Mouse (Mus musculus) C2C12 (cell line): Measurements from ENCODE around the gene Gm609. TPM values are rescaled to one million over a fixed set of nuclear protein-coding genes. Genes with fewer than 3 reads are reported as not detected.
"Not testable (repeated sequence)": the region's sequence is repeated elsewhere in the genome, so short reads cannot be mapped to it uniquely, and the experiment has no call there.

Experiments
- H3K27me3 ChIP-seq: one replicate; pipeline ENCODE4 v1.6.1; 2011; ENCODE audit not compliant: control insufficient read depth, insufficient read depth, insufficient read length
- H3K36me3 ChIP-seq: one replicate; pipeline ENCODE4 v1.6.1; 2011; ENCODE audit not compliant: control insufficient read depth, insufficient read depth
- H3K4me3 ChIP-seq: one replicate; pipeline ENCODE4 v1.5.1; 2011; ENCODE audit warnings: mild to moderate bottlenecking, control low read depth; ENCODE audit not compliant: poor library complexity, insufficient read depth, severe bottlenecking
- H3K79me2 ChIP-seq: one replicate; pipeline ENCODE4 v1.6.1; 2011; ENCODE audit not compliant: control insufficient read depth, insufficient read depth
- H3K79me3 ChIP-seq: one replicate; pipeline ENCODE4 v1.6.1; 2011; ENCODE audit warnings: low read depth, control low read depth
- H3ac ChIP-seq: one replicate; pipeline ENCODE3; 2011; ENCODE audit warnings: low read depth; ENCODE audit not compliant: control insufficient read depth, insufficient read length
- CEBPB ChIP-seq: IDR thresholded peaks from one replicate; pipeline ENCODE4 v1.6.1; 2011; ENCODE audit warnings: low read depth, mild to moderate bottlenecking, control low read depth, moderate library complexity
- CTCF ChIP-seq: IDR thresholded peaks from one replicate; pipeline ENCODE4 v1.5.1; 2011; ENCODE audit not compliant: control insufficient read depth, insufficient read depth, insufficient read length
- FOSL1 ChIP-seq: IDR thresholded peaks from one replicate; pipeline ENCODE4 v1.8.0; 2011; ENCODE audit warnings: mild to moderate bottlenecking, low read length; ENCODE audit not compliant: poor library complexity, insufficient read depth, severe bottlenecking
- MAX ChIP-seq: IDR thresholded peaks from one replicate; pipeline ENCODE4 v1.6.1; 2011; ENCODE audit warnings: mild to moderate bottlenecking, control low read depth
- MYOD1 ChIP-seq: IDR thresholded peaks from one replicate; pipeline ENCODE4 v1.6.1; 2011; ENCODE audit warnings: low read depth; ENCODE audit not compliant: control insufficient read depth, insufficient read length
- MYOG ChIP-seq: IDR thresholded peaks from one replicate; pipeline ENCODE4 v1.6.1; 2011; ENCODE audit not compliant: control insufficient read depth, insufficient read length; ENCODE audit errors: extremely low read depth
- USF1 ChIP-seq: IDR thresholded peaks from one replicate; pipeline ENCODE4 v1.6.1; 2011; ENCODE audit warnings: low read depth, mild to moderate bottlenecking, control low read depth, moderate library complexity
- polyA plus RNA-seq: library from polyadenylated mRNA; unstranded; fragments of >200 nt; fragmentation: generic; extraction: Trizol; gene quantifications from one replicate; pipeline ENCODE4 v1.2.1, GENCODE M21; 2012; ENCODE audit warnings: missing spikeins

The Gm609 gene
- polyA plus RNA-seq, 1 experiment = not detected

DNA sequence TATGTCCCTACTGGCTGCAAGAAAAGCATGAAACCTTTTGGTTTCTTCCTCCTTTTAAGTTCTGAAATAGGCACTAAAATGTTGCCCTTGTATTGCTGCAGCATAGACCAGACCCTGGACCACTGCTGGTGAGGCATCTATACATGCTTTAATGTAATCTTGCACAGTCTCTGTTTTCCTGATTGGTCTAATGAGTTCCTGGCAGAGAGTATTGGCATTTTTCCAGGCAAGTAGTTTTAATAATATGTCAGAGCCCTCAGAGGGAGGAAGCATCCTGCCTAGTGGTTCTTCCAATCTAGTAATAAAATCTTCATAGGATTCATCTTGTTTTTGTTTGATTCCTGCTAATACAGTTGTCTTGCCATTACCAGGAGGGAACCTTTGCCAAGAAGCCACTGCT, 15.8 kb downstream of the Gm609 start:
- Histone ChIP-seq H3K79me3 (no peaks in the 10 kb centered on the region), H3K4me3 (no peak overlapping the region), H3ac (no peak overlapping the region), H3K36me3 (no peaks in the 10 kb centered on the region), H3K27me3 (no peaks in the 10 kb centered on the region), H3K79me2 (no peaks in the 10 kb centered on the region)
- TF ChIP-seq CTCF (no peak), CEBPB (no peak), MAX (no peak), MYOG (no peak), USF1 (no peak), FOSL1 (no peak), MYOD1 (no peak)

DNA sequence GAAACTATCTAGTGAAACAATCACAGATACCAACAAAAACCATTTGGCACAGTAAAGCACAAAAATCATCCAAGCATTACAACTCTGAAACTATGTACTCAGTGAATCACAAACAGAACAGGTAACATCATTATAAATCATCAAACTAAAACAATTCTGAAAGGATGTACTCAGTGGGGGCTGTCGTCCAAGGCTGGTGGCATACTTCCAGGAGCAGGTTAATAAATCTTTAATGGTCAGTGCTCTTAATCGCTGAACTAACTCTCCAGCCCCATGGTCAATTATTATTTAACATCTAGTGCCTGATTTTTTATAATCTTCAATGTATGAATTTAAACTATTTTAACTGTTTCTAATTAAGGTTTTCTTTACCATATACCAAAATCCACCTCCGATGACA, 20.9 kb downstream of the Gm609 start:
- H3K36me3 ChIP-seq, H3K79me2 ChIP-seq, H3K27me3 ChIP-seq, H3ac ChIP-seq, H3K79me3 ChIP-seq, H3K4me3 ChIP-seq: not testable (repeated sequence)

DNA sequence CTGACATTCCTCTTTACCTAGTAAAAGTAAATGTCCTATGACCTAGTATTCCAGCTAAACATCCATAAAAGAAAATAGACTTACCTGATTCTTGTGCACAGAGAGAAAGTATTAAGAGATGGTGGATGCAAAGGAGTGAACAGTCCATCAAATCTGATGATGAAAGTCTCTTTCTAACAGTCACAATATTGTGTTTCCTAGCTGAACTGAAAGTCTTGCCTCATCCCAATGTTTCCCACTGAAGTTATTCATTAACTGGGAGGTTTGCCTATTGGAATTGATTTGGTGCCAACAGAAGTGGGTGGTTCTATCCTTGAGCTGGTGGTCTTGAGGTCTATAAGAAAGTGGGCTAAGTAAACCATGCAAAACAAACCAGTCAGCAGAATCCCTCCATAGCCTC, 38.0 kb downstream of the Gm609 start:
- no peak for TF ChIP-seq MAX

DNA sequence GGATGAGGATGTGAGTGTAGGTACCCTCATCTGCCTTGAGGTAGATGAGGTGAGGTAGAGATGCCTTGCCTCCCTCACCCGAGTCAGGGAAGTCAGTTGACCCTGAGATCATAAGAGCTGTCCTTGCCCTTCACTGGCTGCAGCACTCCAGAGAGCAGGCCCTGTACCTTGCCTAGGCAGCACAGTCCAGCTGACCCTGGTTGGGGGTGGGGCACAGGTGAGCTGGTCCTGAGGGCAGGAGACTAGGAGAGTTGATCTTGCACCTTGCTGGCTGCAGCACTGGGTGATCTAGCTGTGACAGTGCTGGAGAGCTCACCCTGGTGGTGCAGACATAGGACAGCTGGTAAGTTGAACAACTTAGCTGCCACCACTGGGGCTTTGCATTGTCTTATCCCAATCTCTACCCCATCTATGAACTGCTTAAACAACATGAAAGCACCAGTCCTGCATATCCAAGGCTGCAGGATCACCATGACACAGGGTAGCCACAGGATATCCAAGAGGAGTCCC, 55.5 kb downstream of the Gm609 start:
- Histone ChIP-seq H3K36me3 (no peaks in the 10 kb centered on the region), H3K27me3 (no peaks in the 10 kb centered on the region), H3K79me2 (no peaks in the 10 kb centered on the region), H3K4me3 (no peak overlapping the region), H3ac (no peak overlapping the region), H3K79me3 (no peaks in the 10 kb centered on the region)
- no peak for TF ChIP-seq FOSL1
- no peak for TF ChIP-seq MYOG
- TF ChIP-seq CEBPB = no peak
- TF ChIP-seq MYOD1 = no peak
- TF ChIP-seq CTCF = no peak
- no peak for TF ChIP-seq USF1
- no peak for TF ChIP-seq MAX

More for the DNA sequence above, 38.0 kb downstream of the Gm609 start:
- Histone ChIP-seq H3K79me2 (no peaks in the 10 kb centered on the region), H3K79me3 (no peaks in the 10 kb centered on the region), H3K27me3 (no peaks in the 10 kb centered on the region), H3ac (no peak overlapping the region), H3K36me3 (no peaks in the 10 kb centered on the region), H3K4me3 (no peak overlapping the region)

DNA sequence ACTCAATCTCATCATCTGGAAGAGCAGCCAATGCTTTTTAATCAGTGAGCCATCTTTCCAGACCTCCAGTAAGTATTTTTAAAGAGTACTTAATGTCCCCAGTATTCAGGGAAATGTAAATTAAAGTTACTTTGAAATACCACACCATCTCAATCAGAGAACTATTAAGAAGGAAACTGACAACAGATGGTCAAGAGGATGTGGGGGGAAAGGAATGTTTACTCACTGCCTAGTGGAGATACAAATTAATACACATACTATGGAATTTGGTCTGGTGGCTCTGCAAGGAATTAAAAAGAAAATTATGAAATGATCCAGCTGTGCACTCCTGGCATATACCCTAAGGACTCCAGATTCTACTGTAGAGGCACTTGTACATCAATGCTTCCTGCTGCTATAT, 57.2 kb downstream of the Gm609 start:
- Histone ChIP-seq H3K27me3 (no peaks in the 10 kb centered on the region), H3K36me3 (no peaks in the 10 kb centered on the region), H3ac (no peak overlapping the region), H3K79me2 (no peaks in the 10 kb centered on the region), H3K4me3 (no peak overlapping the region), H3K79me3 (no peaks in the 10 kb centered on the region)
- no peak for TF ChIP-seq CTCF
- no peak for TF ChIP-seq MYOG
- no peak for TF ChIP-seq MAX
- TF ChIP-seq MYOD1 = no peak
- TF ChIP-seq FOSL1 = no peak

GRCm38 (mm10) chr16:45427651-45428050, 65.1 kb downstream of the Gm609 start:
- no peak for TF ChIP-seq MYOD1
- TF ChIP-seq CTCF = no peak
- TF ChIP-seq MYOG = no peak
- no peak for TF ChIP-seq USF1
- TF ChIP-seq FOSL1 = no peak
- no peak for TF ChIP-seq CEBPB
- no peak for TF ChIP-seq MAX

More at GRCm38 (mm10) chr16:45427651-45428050, 65.1 kb downstream of the Gm609 start:
- H3K27me3 ChIP-seq = no peaks in the 10 kb centered on the region
- H3ac ChIP-seq = no peak overlapping the region
- no peaks in the 10 kb centered on the region for H3K79me3 ChIP-seq
- no peak overlapping the region for H3K4me3 ChIP-seq
- no peaks in the 10 kb centered on the region for H3K79me2 ChIP-seq
- H3K36me3 ChIP-seq = no peaks in the 10 kb centered on the region
